Mouse (Mus musculus) retina, postnatal 1 day (tissue): ENCODE measurements at regions not wholly inside any gene's neighbourhood (a gene's known extent, or its start where the extent isn't known, plus 50 kb on each side); places are given as distances from the start of the nearest gene placed in this dataset.

ENCODE experiments used
- DNase-seq: peaks from one replicate; pipeline ENCODE4 v3.0.0-alpha.2; 2012

- peak; percentile 11 for DNase-seq
These were observed 288.0 kb downstream of the Usp25 start for GRCm38 (mm10) chr16:77301270-77302171.

GRCm38 (mm10) chr16:77300572-77301213 lies 287.2 kb downstream of the Usp25 start:
- DNase-seq = no peak

- no peak for DNase-seq
These were observed 282.3 kb downstream of the Usp25 start for GRCm38 (mm10) chr16:77295574-77296355.

GRCm38 (mm10) chr16:77292317-77292771 lies 278.8 kb downstream of the Usp25 start:
- peak; percentile 32 for DNase-seq

- DNase-seq = peak; percentile 29
These were observed 278.3 kb downstream of the Usp25 start for GRCm38 (mm10) chr16:77291723-77292316.

GRCm38 (mm10) chr16:77284205-77284604 lies 270.7 kb downstream of the Usp25 start:
- DNase-seq = no peak

- DNase-seq = no peak
These were observed 266.4 kb downstream of the Usp25 start for GRCm38 (mm10) chr16:77279916-77280315.

- DNase-seq = peak; percentile 9
These were observed 266.0 kb downstream of the Usp25 start for GRCm38 (mm10) chr16:77279495-77279894.

GRCm38 (mm10) chr16:77273306-77273705 lies 259.8 kb downstream of the Usp25 start:
- DNase-seq = no peak

GRCm38 (mm10) chr16:77268926-77269325 lies 255.4 kb downstream of the Usp25 start:
- DNase-seq = peak; percentile 14

GRCm38 (mm10) chr16:77267679-77268078 lies 254.2 kb downstream of the Usp25 start:
- peak; percentile 82 for DNase-seq

- DNase-seq = peak; percentile 27
These were observed 238.8 kb downstream of the Usp25 start for GRCm38 (mm10) chr16:77252349-77252748.

GRCm38 (mm10) chr16:77251422-77251821 lies 237.9 kb downstream of the Usp25 start:
- no peak for DNase-seq

- no peak for DNase-seq
These were observed 227.4 kb downstream of the Usp25 start for GRCm38 (mm10) chr16:77240876-77241275.

- DNase-seq = no peak
These were observed 225.8 kb downstream of the Usp25 start for GRCm38 (mm10) chr16:77239176-77239790.

GRCm38 (mm10) chr16:77238358-77239175 lies 225.1 kb downstream of the Usp25 start:
- no peak for DNase-seq

GRCm38 (mm10) chr16:77237631-77238357 lies 224.3 kb downstream of the Usp25 start:
- no peak for DNase-seq

- DNase-seq = no peak
These were observed 223.7 kb downstream of the Usp25 start for GRCm38 (mm10) chr16:77237272-77237603.

GRCm38 (mm10) chr16:77236509-77237271 lies 223.2 kb downstream of the Usp25 start:
- DNase-seq = peak; percentile 79

GRCm38 (mm10) chr16:77236021-77236420 lies 222.5 kb downstream of the Usp25 start:
- peak; percentile 41 for DNase-seq
